Mouse (Mus musculus): ENCODE data around the gene Enpp1.

Gene Enpp1

DNA sequence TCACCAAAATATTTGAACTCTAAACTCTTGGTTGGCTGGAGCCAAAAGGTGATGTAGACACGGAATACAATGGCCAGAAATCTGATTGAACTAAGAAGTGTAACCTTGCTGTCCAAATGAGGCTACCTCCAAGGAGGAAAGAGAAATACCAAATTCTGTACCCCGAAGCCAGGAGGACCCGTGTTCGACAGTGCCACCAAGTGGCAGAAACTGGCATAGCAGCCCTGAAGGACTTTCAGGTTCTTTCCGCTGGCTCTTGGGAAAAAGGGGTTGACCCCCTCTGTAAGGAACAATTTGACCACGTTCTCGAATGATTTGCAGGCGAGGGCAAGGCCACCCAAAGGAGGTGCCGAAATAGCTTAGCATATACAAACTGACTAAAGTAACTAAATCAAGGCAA is 90.4 kb downstream of the Enpp1 start:
- ChIA-PET POLR2A (interaction anchor here in 3 of 4 experiments (1.0 to 2.5 kb wide), 6 partner anchors 11 to 31 kb away, joined by 3 to 18 read pairs (median 4); partner anchors contain the start of gene Ccn2 (in 1 of the 3)), CTCF (interaction anchor here (0.6 to 2.5 kb wide), 10 partner anchors 13 to 309 kb away, joined by 3 to 17 read pairs (median 4); no protein-coding TSS in a partner anchor)

DNA sequence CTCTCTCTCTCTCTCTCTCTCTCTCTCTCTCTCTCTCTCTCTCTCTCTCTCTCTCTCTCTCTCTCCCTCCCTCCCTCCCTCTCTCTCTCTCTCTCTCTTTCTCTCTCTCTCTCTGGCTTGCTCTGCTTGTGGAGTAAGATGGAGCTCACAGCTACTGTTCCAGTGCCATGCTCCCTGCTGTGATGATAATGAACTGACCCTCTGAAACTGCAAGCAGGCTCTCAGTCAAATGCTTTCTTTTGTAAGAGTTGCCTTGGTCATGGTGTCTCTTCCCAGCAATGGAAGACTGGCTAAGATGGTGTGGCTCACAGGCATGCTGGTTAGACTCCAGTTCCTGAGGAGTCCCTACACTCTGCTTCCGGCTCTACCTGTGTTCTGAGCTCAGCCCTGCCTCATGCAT is 95.4 kb downstream of the Enpp1 start:
- ChIA-PET CTCF (interaction anchor here (0.5 to 1.2 kb wide), 7 partner anchors 8 to 318 kb away, joined by 3 to 5 read pairs (median 3); no protein-coding TSS in a partner anchor), POLR2A (interaction anchor here in 3 of 4 experiments (0.7 to 17.4 kb wide), 7 partner anchors 21 to 62 kb away, joined by 4 to 198 read pairs (median 8); partner anchors contain the start of gene Ccn2 (in 3 of the 3))

DNA sequence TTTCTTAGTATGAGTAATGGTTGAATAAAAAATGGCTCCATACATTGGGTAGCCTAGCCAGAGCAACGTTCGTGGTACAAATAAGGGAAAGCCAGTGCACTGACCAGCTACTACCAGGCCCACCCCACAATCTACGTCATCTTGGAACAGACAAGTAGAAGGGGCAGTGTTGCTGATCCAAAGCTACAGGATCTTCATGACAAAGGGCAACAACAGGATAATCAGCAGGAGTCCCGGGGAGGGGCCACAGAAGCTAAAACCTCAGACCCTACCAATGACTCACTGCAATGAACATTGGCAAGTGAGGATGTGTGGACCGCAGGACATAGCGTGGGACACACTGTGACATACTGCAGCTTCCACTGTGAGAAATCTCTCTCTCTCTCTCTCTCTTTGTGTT is 96.2 kb downstream of the Enpp1 start:
- CTCF ChIA-PET: interaction anchor here in 3 of 4 experiments (0.6 to 1.5 kb wide), 10 partner anchors 9 to 945 kb away, joined by 3 to 6 read pairs (median 3); partner anchors contain the start of genes Ccn2 (in 1 of the 3) and Enpp1 (in 1 of the 3)
- POLR2A ChIA-PET: interaction anchor here (0.6 to 17.4 kb wide), 13 partner anchors 11 to 833 kb away, joined by 3 to 198 read pairs (median 3); partner anchors contain the start of gene Ccn2 (in 3 of the 4)

DNA sequence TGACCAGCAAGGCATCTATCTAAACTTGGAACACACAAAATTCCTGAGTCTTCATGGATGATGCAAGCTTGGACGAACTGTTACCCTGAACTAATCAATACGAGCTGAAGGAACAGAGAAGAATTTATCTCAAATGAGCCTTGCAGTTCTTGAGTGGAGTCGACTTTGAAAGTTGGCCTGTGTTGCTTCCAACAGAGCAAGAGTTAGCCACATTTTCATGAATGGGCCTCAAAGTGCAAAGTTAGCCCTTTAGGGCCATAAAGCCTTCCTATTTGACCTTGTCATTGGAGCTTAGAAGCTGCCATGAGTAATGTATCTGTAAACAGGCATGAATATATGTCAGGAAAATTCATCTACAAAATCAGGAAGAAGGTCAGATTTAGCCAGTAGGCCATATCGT is 97.2 kb downstream of the Enpp1 start:
- CTCF ChIA-PET: interaction anchor here in 2 of 4 experiments (0.5 to 1.5 kb wide), 2 partner anchors 10 to 20 kb away, joined by 3 to 6 read pairs; partner anchors contain the start of gene Ccn2 (in 1 of the 2)

DNA sequence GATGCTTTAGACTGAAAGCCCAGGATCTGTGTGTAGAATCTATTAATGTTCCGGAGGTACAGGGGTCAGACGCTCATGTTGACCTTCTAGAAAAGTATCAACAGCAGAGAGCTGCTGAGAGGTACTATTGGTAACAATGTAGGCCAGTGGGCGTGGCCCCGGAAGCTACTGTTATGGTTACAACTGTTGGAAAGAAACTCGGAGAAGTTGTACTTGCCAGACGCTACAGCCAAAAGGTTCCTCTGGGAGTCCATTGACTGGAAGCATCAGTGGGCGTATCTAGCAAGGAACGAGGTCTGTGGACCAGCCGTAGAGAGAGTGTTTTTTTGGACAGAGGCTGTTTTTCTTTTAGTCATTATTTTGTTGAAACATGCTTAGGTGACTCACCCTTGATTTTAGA is 102.2 kb downstream of the Enpp1 start:
- ChIA-PET POLR2A (interaction anchor here in 3 of 4 experiments (0.7 to 17.4 kb wide), 7 partner anchors 11 to 190 kb away, joined by 3 to 198 read pairs (median 5); partner anchors contain the start of gene Ccn2 (in 2 of the 3)), CTCF (no interaction called here)

More for the DNA sequence above, 97.2 kb downstream of the Enpp1 start:
- POLR2A ChIA-PET: interaction anchor here in 3 of 4 experiments (2.0 to 17.4 kb wide), 4 partner anchors 19 to 25 kb away, joined by 8 to 198 read pairs (median 41); partner anchors contain the start of gene Ccn2 (in 3 of the 3)

DNA sequence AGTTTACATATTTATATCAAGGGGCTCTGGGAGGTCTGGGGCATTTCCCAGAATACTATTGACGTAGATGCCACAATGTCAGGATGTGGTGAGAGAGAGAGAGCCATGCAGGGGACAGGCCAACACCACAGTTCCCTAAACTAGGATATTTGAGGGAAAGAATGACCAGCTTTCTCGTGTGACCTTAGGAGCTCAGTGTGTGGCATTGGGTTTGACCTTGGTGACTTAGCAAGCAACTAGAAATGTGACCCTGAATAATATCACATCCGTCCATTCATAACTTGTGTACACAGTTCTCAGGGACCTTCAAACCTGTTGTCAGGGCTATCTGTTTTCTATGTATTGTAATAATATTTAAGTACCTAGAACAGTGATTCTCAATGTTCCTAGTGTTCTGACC is 102.8 kb downstream of the Enpp1 start:
- POLR2A ChIA-PET: interaction anchor here in 3 of 4 experiments (1.7 to 17.4 kb wide), 4 partner anchors 13 to 19 kb away, joined by 4 to 198 read pairs (median 11); partner anchors contain the start of gene Ccn2 (in 2 of the 3)
- CTCF ChIA-PET: no interaction called here

DNA sequence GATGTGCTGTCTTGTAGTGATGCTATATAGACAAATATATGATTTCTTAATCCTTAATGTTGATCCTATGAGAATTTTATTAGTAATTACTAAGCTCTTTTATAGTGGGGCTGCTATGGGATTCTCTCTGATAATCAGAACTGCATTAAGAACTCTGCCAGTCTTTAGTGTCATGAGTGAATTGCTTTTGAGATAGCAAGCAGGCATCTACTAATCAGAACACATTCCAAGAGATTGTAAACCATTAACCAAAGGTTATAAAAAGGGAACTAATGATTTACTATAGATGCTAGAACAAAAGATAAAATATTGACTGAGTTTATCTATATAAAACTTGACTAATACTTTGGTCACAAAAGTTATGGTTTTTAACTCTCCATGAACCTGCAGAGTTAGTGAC is 108.2 kb downstream of the Enpp1 start:
- CTCF ChIA-PET: no interaction called here

DNA sequence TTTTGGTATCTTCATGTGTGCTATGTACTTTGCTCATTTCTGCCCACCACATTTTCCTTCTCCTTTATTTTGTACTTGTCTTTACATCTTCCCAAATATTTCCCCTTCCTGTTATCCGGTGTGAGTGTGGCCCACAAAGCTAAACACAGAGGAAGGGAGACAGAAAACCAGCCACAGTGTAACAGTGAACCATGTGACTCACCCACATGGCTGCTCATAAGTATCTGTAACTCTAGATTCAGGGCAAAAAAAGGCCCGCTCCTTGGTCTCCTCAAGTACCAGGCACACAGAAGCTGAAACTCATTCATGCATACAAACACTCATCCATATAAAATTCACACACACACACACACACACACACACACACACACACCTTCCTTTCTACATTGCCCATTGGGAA is 108.9 kb downstream of the Enpp1 start:
- POLR2A ChIA-PET: interaction anchor here in 2 of 4 experiments (0.7 to 17.4 kb wide), 5 partner anchors 7 to 172 kb away, joined by 3 to 198 read pairs (median 4); partner anchors contain the start of gene Ccn2 (in 1 of the 2)
- CTCF ChIA-PET: no interaction called here

More for the DNA sequence above, 108.2 kb downstream of the Enpp1 start:
- POLR2A ChIA-PET: interaction anchor here in 2 of 4 experiments (0.7 to 17.4 kb wide), 5 partner anchors 8 to 173 kb away, joined by 3 to 198 read pairs (median 4); partner anchors contain the start of gene Ccn2 (in 1 of the 2)

DNA sequence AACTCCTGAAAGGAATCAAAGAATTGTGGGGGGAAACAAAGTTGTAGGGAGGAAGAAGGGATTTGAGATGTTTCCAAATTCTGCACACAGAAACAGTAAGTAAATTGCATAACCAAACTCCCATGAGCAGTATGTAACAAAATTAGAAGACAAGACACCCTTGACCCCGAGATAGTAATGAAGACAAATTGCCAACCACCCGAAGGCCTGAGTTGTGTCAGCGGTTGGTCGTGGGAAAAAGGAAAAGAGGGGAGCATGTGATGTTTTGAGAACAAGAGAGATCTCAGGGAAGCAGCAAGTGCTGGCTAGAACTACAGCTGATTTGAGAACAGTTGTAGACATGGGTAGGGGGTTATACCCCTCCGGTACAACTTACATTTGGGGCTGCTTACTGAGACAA is 112.2 kb downstream of the Enpp1 start:
- CTCF ChIA-PET: no interaction called here

DNA sequence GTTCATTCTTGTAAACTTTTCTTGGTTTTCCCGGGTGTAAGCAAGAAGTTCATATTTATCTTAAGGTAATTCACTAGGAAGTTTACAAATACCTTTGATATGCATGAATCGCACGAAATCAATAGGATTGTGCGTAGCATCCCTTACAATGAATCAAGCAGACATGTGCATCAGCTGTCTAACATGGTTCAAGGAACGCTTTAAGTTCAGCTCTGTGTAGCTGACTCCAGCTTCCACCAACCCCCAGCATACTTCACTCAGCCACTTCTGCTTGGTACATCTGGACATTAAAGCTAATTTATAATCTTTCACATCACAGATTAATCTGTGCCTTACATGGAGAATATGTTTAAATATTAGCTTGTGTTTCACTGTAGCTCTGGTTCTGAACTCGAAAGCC is 113.3 kb downstream of the Enpp1 start:
- POLR2A ChIA-PET: interaction anchor here (0.5 to 8.8 kb wide), 12 partner anchors 9 to 291 kb away, joined by 3 to 198 read pairs (median 4); no protein-coding TSS in a partner anchor
- CTCF ChIA-PET: no interaction called here

More for the DNA sequence above, 112.2 kb downstream of the Enpp1 start:
- POLR2A ChIA-PET: interaction anchor here in 2 of 4 experiments (1.5 to 8.8 kb wide), 3 partner anchors 10 to 24 kb away, joined by 4 to 198 read pairs (median 12); no protein-coding TSS in a partner anchor

DNA sequence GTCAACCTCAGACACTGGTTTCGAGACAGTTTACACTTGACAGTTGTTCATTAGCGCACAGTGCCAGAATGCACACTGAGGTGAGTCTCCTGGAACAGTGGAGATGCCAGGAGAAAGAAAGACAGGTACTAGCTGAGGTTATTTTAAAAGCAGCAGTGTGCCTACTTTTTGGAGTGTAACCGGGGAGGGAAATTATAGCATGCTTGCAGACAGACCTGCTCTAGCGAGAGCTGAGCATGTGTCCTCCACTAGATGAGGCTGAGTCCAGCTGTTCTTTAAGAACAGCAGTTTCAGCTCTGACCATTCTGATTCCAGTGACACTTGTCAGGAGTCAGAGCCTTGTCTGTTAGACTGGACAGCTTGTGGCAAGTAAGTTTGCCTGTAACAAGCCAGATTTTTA is 114.2 kb downstream of the Enpp1 start:
- ChIA-PET POLR2A (interaction anchor here in 3 of 4 experiments (0.7 to 8.8 kb wide), 9 partner anchors 8 to 812 kb away, joined by 3 to 198 read pairs (median 5); no protein-coding TSS in a partner anchor), CTCF (interaction anchor here in 1 of 4 experiments (1.5 kb wide), 1 partner anchor 27 kb away, joined by 6 read pairs; no protein-coding TSS in a partner anchor)

DNA sequence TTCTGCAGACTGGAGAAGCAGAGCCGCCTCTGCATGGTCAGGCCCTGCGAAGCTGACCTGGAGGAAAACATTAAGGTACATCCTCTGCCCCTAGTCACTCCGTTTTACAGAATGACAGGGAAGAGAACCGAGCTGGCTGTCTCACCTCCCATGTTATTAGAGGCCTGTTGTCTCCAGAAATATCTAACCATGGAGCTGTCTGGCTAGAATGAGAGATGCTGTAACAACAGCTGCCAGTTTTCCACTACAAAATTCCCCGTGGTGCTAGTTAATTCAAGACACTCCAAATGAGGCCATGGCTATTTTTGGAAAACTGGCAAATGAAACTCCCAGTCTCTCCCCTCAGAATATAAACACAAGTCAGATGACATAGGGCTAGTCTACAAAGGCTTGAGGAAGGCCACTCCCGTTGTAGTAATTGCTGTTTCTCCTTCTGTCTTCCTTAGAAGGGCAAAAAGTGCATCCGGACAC is 115.1 kb downstream of the Enpp1 start:
- CTCF ChIA-PET: interaction anchor here in 3 of 4 experiments (0.6 to 1.5 kb wide), 3 partner anchors 28 to 250 kb away, joined by 3 to 6 read pairs (median 3); no protein-coding TSS in a partner anchor
- POLR2A ChIA-PET: interaction anchor here in 3 of 4 experiments (0.6 to 8.8 kb wide), 19 partner anchors 7 to 812 kb away, joined by 3 to 198 read pairs (median 5); no protein-coding TSS in a partner anchor

DNA sequence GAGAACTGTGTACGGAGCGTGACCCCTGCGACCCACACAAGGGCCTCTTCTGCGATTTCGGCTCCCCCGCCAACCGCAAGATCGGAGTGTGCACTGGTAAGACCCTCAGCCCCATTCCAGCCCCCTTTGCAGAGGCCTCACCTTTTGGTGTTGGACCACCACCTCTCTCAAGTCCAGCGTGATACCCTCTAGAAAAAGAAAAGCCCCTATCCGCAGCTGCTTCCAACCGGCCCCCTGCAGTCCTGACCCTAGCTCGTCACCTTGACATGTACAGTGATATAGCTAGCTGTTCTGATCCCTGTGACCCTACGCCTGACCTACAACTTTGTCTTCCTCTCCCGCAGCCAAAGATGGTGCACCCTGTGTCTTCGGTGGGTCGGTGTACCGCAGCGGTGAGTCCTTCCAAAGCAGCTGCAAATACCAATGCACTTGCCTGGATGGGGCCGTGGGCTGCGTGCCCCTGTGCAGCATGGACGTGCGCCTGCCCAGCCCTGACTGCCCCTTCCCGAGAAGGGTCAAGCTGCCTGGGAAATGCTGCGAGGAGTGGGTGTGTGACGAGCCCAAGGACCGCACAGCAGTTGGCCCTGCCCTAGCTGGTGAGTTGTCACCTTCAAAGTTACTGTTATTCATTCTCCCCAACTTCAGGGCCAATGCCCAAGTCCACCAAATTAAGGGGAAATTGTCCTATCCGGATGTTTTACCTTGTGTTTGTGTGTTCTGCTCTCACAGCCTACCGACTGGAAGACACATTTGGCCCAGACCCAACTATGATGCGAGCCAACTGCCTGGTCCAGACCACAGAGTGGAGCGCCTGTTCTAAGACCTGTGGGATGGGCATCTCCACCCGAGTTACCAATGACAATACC is 115.7 kb downstream of the Enpp1 start:
- ChIA-PET POLR2A (interaction anchor here (0.5 to 8.8 kb wide), 45 partner anchors 10 to 806 kb away, joined by 3 to 198 read pairs (median 4); no protein-coding TSS in a partner anchor), CTCF (interaction anchor here in 3 of 4 experiments (0.6 to 1.5 kb wide), 4 partner anchors 19 to 249 kb away, joined by 3 to 6 read pairs (median 3); no protein-coding TSS in a partner anchor)

DNA sequence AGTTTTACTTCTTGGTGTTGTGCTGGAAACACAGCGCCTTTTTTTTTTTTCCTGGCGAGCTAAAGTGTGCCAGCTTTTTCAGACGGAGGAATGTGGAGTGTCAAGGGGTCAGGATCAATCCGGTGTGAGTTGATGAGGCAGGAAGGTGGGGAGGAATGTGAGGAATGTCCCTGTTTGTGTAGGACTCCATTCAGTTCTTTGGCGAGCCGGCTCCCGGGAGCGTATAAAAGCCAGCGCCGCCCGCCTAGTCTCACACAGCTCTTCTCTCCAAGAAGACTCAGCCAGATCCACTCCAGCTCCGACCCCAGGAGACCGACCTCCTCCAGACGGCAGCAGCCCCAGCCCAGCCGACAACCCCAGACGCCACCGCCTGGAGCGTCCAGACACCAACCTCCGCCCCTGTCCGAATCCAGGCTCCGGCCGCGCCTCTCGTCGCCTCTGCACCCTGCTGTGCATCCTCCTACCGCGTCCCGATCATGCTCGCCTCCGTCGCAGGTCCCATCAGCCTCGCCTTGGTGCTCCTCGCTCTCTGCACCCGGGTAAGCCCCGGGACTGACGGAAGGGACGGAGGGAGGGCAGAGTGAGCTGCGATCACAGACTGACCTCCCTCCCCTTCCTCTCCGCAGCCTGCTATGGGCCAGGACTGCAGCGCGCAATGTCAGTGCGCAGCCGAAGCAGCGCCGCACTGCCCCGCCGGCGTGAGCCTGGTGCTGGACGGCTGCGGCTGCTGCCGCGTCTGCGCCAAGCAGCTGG is 116.5 kb downstream of the Enpp1 start, which contains the start of gene Ccn2:
TSS of gene Ccn2 (plus strand) at position 193 of the 753 bp plus-strand sequence.
- CTCF ChIA-PET: interaction anchor here in 2 of 4 experiments (0.5 to 1.2 kb wide), 3 partner anchors 20 to 283 kb away, joined by 3 to 8 read pairs (median 3); no protein-coding TSS in a partner anchor

DNA sequence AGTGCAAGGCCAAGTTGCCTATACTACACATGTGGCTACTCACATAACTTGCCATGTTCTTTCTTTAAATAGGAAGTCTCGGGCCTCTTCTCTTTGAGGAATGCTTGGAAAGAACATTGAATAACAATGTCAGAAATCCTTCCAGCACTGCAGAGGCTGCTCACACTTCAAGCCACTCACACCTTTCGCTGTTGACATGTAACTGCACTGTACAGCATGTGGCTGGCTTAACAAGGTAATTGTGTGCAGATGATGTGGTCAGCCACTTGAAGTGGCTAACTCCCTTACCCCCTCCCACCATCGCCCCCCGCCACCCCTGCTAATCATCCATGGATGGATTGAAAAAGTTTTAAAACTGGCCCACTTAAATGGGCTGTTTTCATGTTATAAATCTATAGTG is 118.4 kb downstream of the Enpp1 start:
- POLR2A ChIA-PET: interaction anchor here in 2 of 4 experiments (0.6 to 8.8 kb wide), 8 partner anchors 8 to 212 kb away, joined by 3 to 198 read pairs (median 6); no protein-coding TSS in a partner anchor
- CTCF ChIA-PET: interaction anchor here in 2 of 4 experiments (0.7 to 1.0 kb wide), 2 partner anchors 282 to 462 kb away, joined by 3 to 5 read pairs; no protein-coding TSS in a partner anchor

More for the DNA sequence above, 116.5 kb downstream of the Enpp1 start, which contains the start of gene Ccn2:
- POLR2A ChIA-PET: interaction anchor here (0.5 to 8.8 kb wide), 89 partner anchors 9 to 1666 kb away, joined by 3 to 198 read pairs (median 4); no protein-coding TSS in a partner anchor

DNA sequence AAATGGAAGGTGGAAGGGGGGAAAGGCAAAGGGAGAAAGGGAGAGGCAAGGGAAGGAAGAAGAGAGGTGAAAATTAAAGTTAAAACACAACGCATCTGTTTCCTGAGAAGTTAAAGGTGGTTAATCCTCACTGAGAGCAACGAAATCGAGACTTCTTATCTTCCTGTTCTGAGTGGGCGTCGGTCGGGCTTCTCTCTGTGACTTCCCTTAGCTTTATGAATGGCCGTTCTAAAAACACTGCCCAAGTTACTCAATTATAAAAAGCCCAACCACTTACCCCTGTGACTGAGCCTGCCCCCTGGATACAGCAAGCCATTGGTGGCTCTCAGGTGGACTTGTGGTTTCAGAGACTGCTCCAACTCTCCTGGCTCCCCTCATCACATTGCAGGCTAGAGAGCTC is 119.0 kb downstream of the Enpp1 start:
- ChIA-PET POLR2A (interaction anchor here in 1 of 4 experiments (0.6 to 8.8 kb wide), 4 partner anchors 18 to 431 kb away, joined by 3 to 198 read pairs (median 4); no protein-coding TSS in a partner anchor), CTCF (interaction anchor here in 1 of 4 experiments (1.0 kb wide), 1 partner anchor 281 kb away, joined by 3 read pairs; no protein-coding TSS in a partner anchor)

DNA sequence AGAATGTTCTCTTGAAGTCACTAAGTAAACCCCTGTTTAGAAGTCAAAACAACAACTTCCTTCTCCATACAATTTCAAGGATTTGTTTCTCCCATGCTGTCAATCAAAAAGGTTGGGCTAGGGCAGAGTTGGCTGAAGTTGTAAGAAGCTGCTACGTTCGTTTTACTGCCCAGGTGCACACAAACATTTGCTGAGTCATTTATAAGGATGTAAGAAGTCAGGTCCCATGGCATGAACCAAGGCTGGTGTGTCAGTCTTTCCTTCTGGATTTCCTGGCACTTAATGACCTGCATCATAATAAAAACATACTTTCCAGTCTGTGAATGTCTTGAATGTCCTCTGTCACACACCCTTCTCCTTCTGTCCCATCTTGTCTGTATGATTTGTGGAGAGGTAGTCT is 119.6 kb downstream of the Enpp1 start:
- POLR2A ChIA-PET: interaction anchor here in 1 of 4 experiments (1.1 to 8.8 kb wide), 3 partner anchors 19 to 430 kb away, joined by 3 to 198 read pairs (median 4); no protein-coding TSS in a partner anchor
- CTCF ChIA-PET: interaction anchor here in 1 of 4 experiments (1.0 kb wide), 1 partner anchor 280 kb away, joined by 3 read pairs; no protein-coding TSS in a partner anchor

Data from embryonic stem cell, embryonic (primary cell).